Mouse (Mus musculus): ENCODE measurements around the gene Cdyl. TPM values are rescaled to one million over a fixed set of nuclear protein-coding genes. Genes with fewer than 3 reads are reported as not detected.

Gene Cdyl
- total and polyA plus RNA-seq, 3 experiments: 36.3 to 104 (median 47.9) TPM

DNA sequence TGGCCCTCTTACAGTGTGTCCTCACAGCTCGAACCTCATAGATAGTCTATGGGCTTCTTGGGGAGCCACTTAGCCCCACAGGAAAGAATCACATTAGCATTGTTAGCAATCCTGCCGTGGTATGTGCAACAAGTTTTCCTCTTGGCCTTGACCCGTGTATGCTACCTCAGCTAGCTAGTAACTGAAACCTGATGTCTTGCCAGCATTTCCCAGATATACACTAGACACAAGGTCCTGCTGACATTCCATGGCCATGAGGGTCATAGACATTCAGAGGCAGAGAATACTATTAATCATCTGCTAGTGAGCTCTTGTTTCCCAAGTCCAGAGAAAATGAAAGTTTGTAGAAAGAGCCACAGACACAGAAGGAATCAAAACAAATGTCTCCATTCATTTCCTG, 158.0 kb downstream of the Cdyl start:
- Histone ChIP-seq H3K4me1 (ENCODE audit: insufficient read depth, low read depth, low read length) (peaks cover 71% of the 10 kb centered on the region), H3K27me3 (ENCODE audit: insufficient read depth, low read length) (no peaks in the 10 kb centered on the region), H3K4me3 (ENCODE audit: low read depth, low read length) (no peak overlapping the region), H3K36me3 (replicated peaks) (peaks cover 74% of the 10 kb centered on the region), H3K9me3 (replicated peaks) (no peaks in the 10 kb centered on the region)
- ATAC-seq (ENCODE audit: extremely low read depth, insufficient number of reproducible peaks, low FRiP score, poor library complexity, severe bottlenecking) (no peak), DNase-seq (ENCODE audit: low spot score) (no peak)
- TF ChIP-seq POLR2AphosphoS5 (IDR thresholded peaks at IDR 0.05; ENCODE audit: insufficient replicate concordance, low read depth, low read length) (no peak), TAL1 (conservative IDR thresholded peaks at IDR 0.05; ENCODE audit: low read depth, low read length) (no peak), GATA1 (IDR thresholded peaks at IDR 0.05; ENCODE audit: borderline replicate concordance, low read length) (no peak), CTCF (IDR thresholded peaks at IDR 0.05; ENCODE audit: low read depth, low read length) (no peak)

DNA sequence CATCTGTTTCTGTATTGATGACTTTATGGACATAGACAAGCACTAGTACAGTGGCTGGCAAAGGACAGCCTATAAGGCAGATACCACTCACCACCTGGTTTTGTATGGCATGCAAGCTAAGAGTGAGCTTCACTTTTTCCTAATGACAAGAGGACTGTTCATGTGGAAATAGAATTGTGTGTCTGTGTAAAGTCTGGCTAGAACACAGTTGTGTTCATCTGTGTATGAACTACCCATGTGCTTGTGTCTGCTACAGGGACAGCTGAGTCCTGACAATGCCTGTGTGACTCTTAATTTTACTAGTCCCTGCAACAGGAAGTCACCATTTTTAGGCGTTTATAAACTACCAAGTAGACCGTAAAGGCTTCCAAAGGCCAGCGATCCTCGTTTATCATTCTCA, 158.4 kb downstream of the Cdyl start:
- Histone ChIP-seq H3K9me3 (replicated peaks) (no peaks in the 10 kb centered on the region), H3K36me3 (replicated peaks) (peaks cover 77% of the 10 kb centered on the region), H3K27me3 (ENCODE audit: insufficient read depth, low read length) (no peaks in the 10 kb centered on the region), H3K4me3 (ENCODE audit: low read depth, low read length) (no peak overlapping the region), H3K4me1 (ENCODE audit: insufficient read depth, low read depth, low read length) (peaks cover 67% of the 10 kb centered on the region)
- ATAC-seq (ENCODE audit: extremely low read depth, insufficient number of reproducible peaks, low FRiP score, poor library complexity, severe bottlenecking): no peak
- TF ChIP-seq CTCF (IDR thresholded peaks at IDR 0.05; ENCODE audit: low read depth, low read length) (no peak), GATA1 (IDR thresholded peaks at IDR 0.05; ENCODE audit: borderline replicate concordance, low read length) (no peak)
- DNase-seq (ENCODE audit: low spot score): no peak

DNA sequence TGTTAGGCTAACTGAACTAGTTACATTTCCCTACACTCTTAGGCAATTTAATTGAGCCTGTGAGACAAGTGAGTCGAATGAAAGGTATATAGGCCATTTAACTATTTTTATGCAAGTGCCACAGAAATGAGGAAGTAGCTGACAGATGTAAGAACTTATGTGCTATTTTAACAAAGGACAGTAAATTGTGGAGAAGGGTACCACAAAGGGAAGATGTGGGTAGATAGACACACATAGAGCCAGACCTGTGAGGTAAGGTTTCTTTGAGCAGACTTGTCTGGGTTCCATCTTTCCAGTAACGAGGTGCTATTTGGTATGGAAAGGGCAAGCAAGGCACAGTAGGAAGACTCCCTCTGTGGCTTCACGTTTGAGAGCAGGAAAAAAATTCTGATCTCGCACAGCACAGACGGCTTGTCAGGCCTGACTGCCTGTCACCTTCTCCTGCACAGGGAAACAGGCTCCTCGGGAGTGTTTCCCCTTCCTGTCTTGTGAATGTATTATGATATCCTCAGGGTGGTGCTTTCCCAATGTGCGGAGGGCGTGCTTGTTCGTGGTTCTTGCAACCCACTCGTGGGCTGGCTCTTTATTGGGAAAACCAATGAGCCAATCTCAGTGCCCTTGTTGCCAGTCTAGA, 162.3 kb downstream of the Cdyl start:
- ATAC-seq (ENCODE audit: extremely low read depth, insufficient number of reproducible peaks, low FRiP score, poor library complexity, severe bottlenecking) (no peak), DNase-seq (ENCODE audit: low spot score) (no peak)
- H3K36me3 ChIP-seq (replicated peaks): peaks cover 91% of the 10 kb centered on the region
- no peaks in the 10 kb centered on the region for H3K27me3 ChIP-seq (ENCODE audit: insufficient read depth, low read length)
- no peak overlapping the region for H3K4me3 ChIP-seq (ENCODE audit: low read depth, low read length)
- no peak for TF ChIP-seq GATA2 (IDR thresholded peaks at IDR 0.05; ENCODE audit: borderline replicate concordance, low read depth, low read length)
- TF ChIP-seq POLR2AphosphoS5 (IDR thresholded peaks at IDR 0.05; ENCODE audit: insufficient replicate concordance, low read depth, low read length): no peak
- TF ChIP-seq CTCF (IDR thresholded peaks at IDR 0.05; ENCODE audit: low read depth, low read length): no peak
- no peak for TF ChIP-seq TAL1 (conservative IDR thresholded peaks at IDR 0.05; ENCODE audit: low read depth, low read length)
- H3K9me3 ChIP-seq (replicated peaks): no peaks in the 10 kb centered on the region
- H3K4me1 ChIP-seq (ENCODE audit: insufficient read depth, low read depth, low read length): peaks cover 51% of the 10 kb centered on the region

DNA sequence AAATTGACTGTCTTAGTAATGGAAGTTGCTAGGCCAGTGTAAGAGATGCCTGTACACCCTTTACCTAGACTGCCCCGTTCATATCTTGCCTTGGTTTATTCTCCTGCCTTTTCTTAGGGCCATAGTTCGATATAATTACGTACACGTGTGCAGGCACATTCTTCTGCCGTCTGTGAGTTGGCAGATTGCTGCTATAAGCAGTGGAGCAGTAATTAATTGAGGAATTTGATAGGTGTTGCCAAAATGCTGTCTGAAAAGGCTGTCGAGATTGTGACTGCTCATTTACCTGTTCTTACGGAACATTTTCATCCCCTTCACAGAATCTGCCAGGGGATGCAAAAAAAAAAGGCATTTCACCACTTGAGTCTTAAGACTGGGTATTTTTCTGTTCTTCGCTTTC, 163.2 kb downstream of the Cdyl start:
- TF ChIP-seq GATA1 (IDR thresholded peaks at IDR 0.05; ENCODE audit: borderline replicate concordance, low read length) (no peak), POLR2AphosphoS5 (IDR thresholded peaks at IDR 0.05; ENCODE audit: insufficient replicate concordance, low read depth, low read length) (no peak), CTCF (IDR thresholded peaks at IDR 0.05; ENCODE audit: low read depth, low read length) (no peak), TAL1 (conservative IDR thresholded peaks at IDR 0.05; ENCODE audit: low read depth, low read length) (no peak), GATA2 (IDR thresholded peaks at IDR 0.05; ENCODE audit: borderline replicate concordance, low read depth, low read length) (no peak)
- no peak overlapping the region for H3K4me3 ChIP-seq (ENCODE audit: low read depth, low read length)
- H3K9me3 ChIP-seq (replicated peaks): no peaks in the 10 kb centered on the region
- H3K27me3 ChIP-seq (ENCODE audit: insufficient read depth, low read length): no peaks in the 10 kb centered on the region
- H3K4me1 ChIP-seq (ENCODE audit: insufficient read depth, low read depth, low read length): peaks cover 50% of the 10 kb centered on the region
- H3K36me3 ChIP-seq (replicated peaks): peaks cover 91% of the 10 kb centered on the region
- ATAC-seq (ENCODE audit: extremely low read depth, insufficient number of reproducible peaks, low FRiP score, poor library complexity, severe bottlenecking) (no peak), DNase-seq (ENCODE audit: low spot score) (no peak)

DNA sequence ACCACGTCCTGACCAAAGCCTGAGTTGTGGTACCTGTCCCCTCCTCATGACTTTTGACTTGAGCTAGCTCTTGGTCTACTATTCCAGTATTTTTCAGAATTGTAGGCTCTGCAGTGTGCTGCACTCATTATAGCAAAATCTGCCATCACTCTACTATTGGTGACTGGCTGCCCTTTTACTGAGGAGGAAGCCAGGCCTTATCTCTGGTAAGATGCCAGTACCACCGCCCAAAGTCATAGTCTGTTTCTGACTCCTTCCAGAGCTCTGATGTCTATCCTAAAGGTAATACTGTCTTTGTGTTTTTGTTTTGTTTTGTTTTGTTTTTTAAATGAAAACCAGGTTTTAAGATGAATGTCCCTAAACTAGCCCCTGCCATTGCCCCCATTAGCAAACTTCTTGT, 166.0 kb downstream of the Cdyl start:
- Histone ChIP-seq H3K4me1 (ENCODE audit: insufficient read depth, low read depth, low read length) (peaks cover 52% of the 10 kb centered on the region), H3K9me3 (replicated peaks) (no peaks in the 10 kb centered on the region), H3K27me3 (ENCODE audit: insufficient read depth, low read length) (no peaks in the 10 kb centered on the region), H3K36me3 (replicated peaks) (peaks cover 96% of the 10 kb centered on the region), H3K4me3 (ENCODE audit: low read depth, low read length) (no peak overlapping the region)
- DNase-seq (ENCODE audit: low spot score): no peak
- no peak for TF ChIP-seq GATA1 (IDR thresholded peaks at IDR 0.05; ENCODE audit: borderline replicate concordance, low read length)
- no peak for TF ChIP-seq GATA2 (IDR thresholded peaks at IDR 0.05; ENCODE audit: borderline replicate concordance, low read depth, low read length)
- no peak for ATAC-seq (ENCODE audit: extremely low read depth, insufficient number of reproducible peaks, low FRiP score, poor library complexity, severe bottlenecking)

DNA sequence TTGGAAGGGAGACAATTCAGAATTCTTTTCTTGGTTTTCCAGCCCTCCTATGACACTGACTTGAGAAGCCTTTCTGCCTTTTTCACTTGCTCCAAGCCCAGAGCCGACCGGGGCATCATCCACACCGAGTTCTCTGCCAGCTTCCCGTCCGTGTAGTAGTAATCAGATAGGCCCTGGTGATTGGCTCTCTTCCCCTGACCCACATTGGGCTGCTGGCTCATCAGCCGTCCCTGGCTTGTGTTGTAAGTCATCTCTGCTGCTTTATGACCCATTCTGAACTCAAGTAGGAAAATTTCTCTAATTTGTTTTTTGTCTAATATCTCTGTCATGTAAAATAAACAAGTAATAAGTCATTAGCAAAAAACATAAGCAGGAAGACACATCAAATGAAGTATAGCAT, 173.0 kb downstream of the Cdyl start:
- H3K27me3 ChIP-seq (ENCODE audit: insufficient read depth, low read length): no peaks in the 10 kb centered on the region
- no peak for DNase-seq (ENCODE audit: low spot score)
- peaks cover 3% of the 10 kb centered on the region; the same call in 1 of the 2 replicates for H3K9me3 ChIP-seq (replicated peaks)
- H3K4me1 ChIP-seq (ENCODE audit: insufficient read depth, low read depth, low read length): peaks cover 54% of the 10 kb centered on the region
- no peak overlapping the region for H3K4me3 ChIP-seq (ENCODE audit: low read depth, low read length)
- TF ChIP-seq POLR2AphosphoS5 (IDR thresholded peaks at IDR 0.05; ENCODE audit: insufficient replicate concordance, low read depth, low read length): no peak
- peaks cover 78% of the 10 kb centered on the region for H3K36me3 ChIP-seq (replicated peaks)
- ATAC-seq (ENCODE audit: extremely low read depth, insufficient number of reproducible peaks, low FRiP score, poor library complexity, severe bottlenecking): no peak

DNA sequence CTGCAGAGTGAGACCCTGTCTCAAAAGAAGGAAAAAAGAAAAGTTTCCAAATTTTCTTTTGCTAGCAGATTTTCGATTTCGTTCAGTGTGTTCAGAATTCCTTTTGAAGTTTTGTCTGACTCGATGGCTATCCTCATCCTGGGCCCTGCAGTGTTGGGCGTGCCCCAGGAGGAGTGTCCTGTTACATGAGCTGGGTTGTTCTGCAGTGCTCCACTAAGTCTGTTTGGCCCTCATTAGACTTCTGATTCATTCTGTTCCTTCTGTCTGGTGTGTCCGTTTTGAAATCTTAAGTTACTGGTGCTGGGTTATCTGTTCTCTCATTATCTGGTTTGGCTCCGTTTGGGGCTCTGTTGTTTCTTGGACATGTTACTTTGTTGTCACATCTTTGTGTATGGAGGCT, 174.3 kb downstream of the Cdyl start:
- Histone ChIP-seq H3K4me1 (ENCODE audit: insufficient read depth, low read depth, low read length) (peaks cover 46% of the 10 kb centered on the region), H3K9me3 (replicated peaks) (peaks cover 3% of the 10 kb centered on the region; the same call in 1 of the 2 replicates), H3K27me3 (ENCODE audit: insufficient read depth, low read length) (no peaks in the 10 kb centered on the region), H3K4me3 (ENCODE audit: low read depth, low read length) (no peak overlapping the region), H3K36me3 (replicated peaks) (peaks cover 78% of the 10 kb centered on the region)
- ATAC-seq (ENCODE audit: extremely low read depth, insufficient number of reproducible peaks, low FRiP score, poor library complexity, severe bottlenecking) (0 out of 2 replicates have a peak, but pooled peaks have one; percentile 34), DNase-seq (ENCODE audit: low spot score) (peak; percentile 10)
- TF ChIP-seq CTCF (IDR thresholded peaks at IDR 0.05; ENCODE audit: low read depth, low read length) (no peak), POLR2AphosphoS5 (IDR thresholded peaks at IDR 0.05; ENCODE audit: insufficient replicate concordance, low read depth, low read length) (no peak), GATA2 (IDR thresholded peaks at IDR 0.05; ENCODE audit: borderline replicate concordance, low read depth, low read length) (no peak), TAL1 (conservative IDR thresholded peaks at IDR 0.05; ENCODE audit: low read depth, low read length) (no peak), GATA1 (IDR thresholded peaks at IDR 0.05; ENCODE audit: borderline replicate concordance, low read length) (no peak)
